Mouse (Mus musculus): Measurements from ENCODE around the gene 4930449I24Rik.
A peak's percentile ranks its signal among the peaks of the same experiment; 100 is the strongest.
"Not testable (repeated sequence)": the region's sequence is repeated elsewhere in the genome, so short reads cannot be mapped to it uniquely, and the experiment has no call there.

4930449I24Rik gene

GRCm38 (mm10) chr5:146502099-146502498 is at the start of gene 4930449I24Rik:
4930449I24Rik (plus strand) TSS chr5:146502399.
- DNase-seq (ENCODE audit: low spot score): not testable (repeated sequence)

GRCm38 (mm10) chr5:146453556-146453955 is 48.6 kb upstream of the 4930449I24Rik start:
- DNase-seq (ENCODE audit: low spot score): no peak

- no peak for DNase-seq (ENCODE audit: low spot score)
Measured at GRCm38 (mm10) chr5:146461612-146462011, 40.6 kb upstream of the 4930449I24Rik start.

- no peak for DNase-seq (ENCODE audit: low spot score)
Measured at GRCm38 (mm10) chr5:146466663-146467062, 35.5 kb upstream of the 4930449I24Rik start.

GRCm38 (mm10) chr5:146468311-146468710 is 33.9 kb upstream of the 4930449I24Rik start:
- no peak for DNase-seq (ENCODE audit: low spot score)

- DNase-seq (ENCODE audit: low spot score): no peak
Measured at GRCm38 (mm10) chr5:146470821-146471220, 31.4 kb upstream of the 4930449I24Rik start.

- no peak for DNase-seq (ENCODE audit: low spot score)
Measured at GRCm38 (mm10) chr5:146471311-146471710, 30.9 kb upstream of the 4930449I24Rik start.

- no peak for DNase-seq (ENCODE audit: low spot score)
Measured at GRCm38 (mm10) chr5:146471821-146472220, 30.4 kb upstream of the 4930449I24Rik start.

- peak; percentile 11 for DNase-seq (ENCODE audit: low spot score)
Measured at GRCm38 (mm10) chr5:146479564-146479963, 22.6 kb upstream of the 4930449I24Rik start.

- not testable (repeated sequence) for DNase-seq (ENCODE audit: low spot score)
Measured at GRCm38 (mm10) chr5:146481665-146482064, 20.5 kb upstream of the 4930449I24Rik start, which contains the start of gene Gm6408. Gm6408 (plus strand) TSS chr5:146481965.

- peak; percentile 22 for DNase-seq (ENCODE audit: low spot score)
Measured at GRCm38 (mm10) chr5:146488959-146489358, 13.2 kb upstream of the 4930449I24Rik start.

- DNase-seq (ENCODE audit: low spot score): not testable (repeated sequence)
Measured at GRCm38 (mm10) chr5:146491063-146491462, 11.1 kb upstream of the 4930449I24Rik start, which contains the start of gene Gm6370. Gm6370 (plus strand) TSS chr5:146491363.

- DNase-seq (ENCODE audit: low spot score): not testable (repeated sequence)
Measured at GRCm38 (mm10) chr5:146513823-146514222, 11.6 kb downstream of the 4930449I24Rik start, which contains the start of gene Gm3402. Gm3402 (plus strand) TSS chr5:146514123.

- DNase-seq (ENCODE audit: low spot score): not testable (repeated sequence)
Measured at GRCm38 (mm10) chr5:146525501-146525900, 23.3 kb downstream of the 4930449I24Rik start, which contains the start of gene Gm3404. Gm3404 (plus strand) TSS chr5:146525801.

GRCm38 (mm10) chr5:146537347-146537746 is 35.1 kb downstream of the 4930449I24Rik start, which contains the start of gene Gm3409:
Gm3409 (plus strand) TSS chr5:146537647.
- DNase-seq (ENCODE audit: low spot score): not testable (repeated sequence)

Data from urinary bladder, postnatal 14 days (tissue).